Mouse (Mus musculus) Muller cell, postnatal 12 days (primary cell): ENCODE data around the gene Unc13d.

ENCODE experiments used
- DNase-seq: peaks from one replicate; pipeline ENCODE4 v3.0.0-alpha.2; 2015; ENCODE audit errors: inconsistent ontology term

The Unc13d gene

DNA sequence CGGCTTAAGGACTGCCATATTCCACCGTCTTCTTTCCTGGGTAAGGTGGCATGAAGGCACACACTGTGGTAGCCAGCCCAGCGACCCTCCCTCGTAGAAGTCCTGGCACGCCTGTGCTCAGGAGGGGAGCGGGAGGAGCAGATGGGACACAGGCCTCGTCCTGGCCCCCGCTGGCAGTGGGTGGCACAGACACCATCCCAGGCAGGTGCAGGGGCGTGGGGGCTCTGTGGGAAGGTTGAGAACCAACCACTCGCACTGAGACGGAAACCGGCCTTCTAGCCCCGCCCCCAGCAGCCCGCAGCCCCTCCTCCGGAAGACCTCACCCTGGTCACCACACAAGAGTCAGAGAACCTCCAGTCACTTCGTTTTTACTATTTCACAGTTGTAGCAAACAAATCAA lies 460 bp upstream of the Unc13d start:
- peak; percentile 50 for DNase-seq

- no peak for DNase-seq
Measured at GRCm38 (mm10) chr11:116076836-116077235, 925 bp downstream of the Unc13d start.

DNA sequence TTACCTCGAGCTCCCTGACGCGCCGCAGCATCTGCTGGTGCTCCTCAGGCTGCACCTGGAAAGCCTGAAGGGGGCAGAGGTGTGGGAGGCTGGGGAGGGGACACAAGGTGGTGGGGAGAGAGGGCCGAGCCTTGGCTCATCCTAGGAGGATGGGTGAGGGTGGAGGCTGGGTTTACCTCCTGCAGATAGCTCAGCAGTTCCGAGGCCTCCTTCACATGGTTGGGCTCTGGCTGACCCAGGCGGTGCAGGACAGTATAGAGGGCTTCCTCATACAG lies 1.6 kb downstream of the Unc13d start:
- no peak for DNase-seq

GRCm38 (mm10) chr11:116075539-116076265 lies 2.1 kb downstream of the Unc13d start:
- no peak for DNase-seq

- no peak for DNase-seq
Measured at GRCm38 (mm10) chr11:116074436-116074991, 3.2 kb downstream of the Unc13d start.

GRCm38 (mm10) chr11:116072608-116073007 lies 5.2 kb downstream of the Unc13d start:
- no peak for DNase-seq

DNA sequence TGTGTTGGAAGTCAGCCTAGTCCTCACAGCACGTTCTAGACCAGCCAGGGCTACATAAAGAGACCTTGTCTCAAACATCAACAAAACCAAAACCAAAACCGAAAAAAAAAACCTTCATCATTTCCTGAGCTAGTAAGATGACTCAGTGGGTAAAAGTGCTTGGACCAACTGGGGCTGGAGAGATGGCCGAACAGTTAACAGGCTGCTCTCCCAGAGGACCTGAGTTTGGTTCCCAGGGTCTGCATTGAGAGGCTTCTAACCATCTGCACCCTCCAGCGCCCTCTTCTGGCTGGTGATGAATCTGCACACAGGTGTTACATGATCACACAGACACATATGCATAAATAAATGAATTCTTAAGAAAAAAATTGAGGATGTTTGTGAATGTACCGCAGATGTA lies 6.3 kb downstream of the Unc13d start:
- DNase-seq, result peak; percentile 24

- DNase-seq, result no peak
Measured at GRCm38 (mm10) chr11:116065345-116065744, 12.4 kb downstream of the Unc13d start.

GRCm38 (mm10) chr11:116064187-116064867 lies 13.4 kb downstream of the Unc13d start:
- no peak for DNase-seq

GRCm38 (mm10) chr11:116063562-116063961 lies 14.2 kb downstream of the Unc13d start:
- peak; percentile 22 for DNase-seq

DNA sequence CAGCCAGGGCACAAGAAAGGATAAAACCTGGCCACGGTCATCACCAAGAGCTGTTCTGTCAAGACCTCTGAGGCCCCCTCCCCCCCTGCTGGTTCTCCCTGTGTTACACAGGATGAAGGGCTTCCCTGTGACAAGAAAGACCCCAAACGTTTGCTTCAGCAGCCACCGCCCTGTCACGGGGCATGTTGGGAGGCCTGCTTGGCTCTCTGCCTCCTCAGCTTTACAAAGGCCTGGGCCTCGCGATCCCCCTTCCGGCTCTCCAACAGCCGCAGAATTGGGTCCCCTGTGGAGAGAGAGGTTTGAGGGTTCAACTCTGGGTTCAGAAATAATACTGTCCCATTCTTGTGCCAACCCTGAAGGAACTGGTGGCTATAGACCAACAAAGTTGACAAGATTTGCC lies 15.2 kb downstream of the Unc13d start:
- DNase-seq, result no peak

- DNase-seq, result no peak
Measured at GRCm38 (mm10) chr11:116061641-116062415, 15.9 kb downstream of the Unc13d start.

- no peak for DNase-seq
Measured at GRCm38 (mm10) chr11:116060596-116060995, 17.2 kb downstream of the Unc13d start.

- DNase-seq, result no peak
Measured at GRCm38 (mm10) chr11:116059691-116060025, 18.1 kb downstream of the Unc13d start.

GRCm38 (mm10) chr11:116058868-116059690 lies 18.7 kb downstream of the Unc13d start:
- DNase-seq, result no peak

- no peak for DNase-seq
Measured at GRCm38 (mm10) chr11:116058022-116058614, 19.6 kb downstream of the Unc13d start.

DNA sequence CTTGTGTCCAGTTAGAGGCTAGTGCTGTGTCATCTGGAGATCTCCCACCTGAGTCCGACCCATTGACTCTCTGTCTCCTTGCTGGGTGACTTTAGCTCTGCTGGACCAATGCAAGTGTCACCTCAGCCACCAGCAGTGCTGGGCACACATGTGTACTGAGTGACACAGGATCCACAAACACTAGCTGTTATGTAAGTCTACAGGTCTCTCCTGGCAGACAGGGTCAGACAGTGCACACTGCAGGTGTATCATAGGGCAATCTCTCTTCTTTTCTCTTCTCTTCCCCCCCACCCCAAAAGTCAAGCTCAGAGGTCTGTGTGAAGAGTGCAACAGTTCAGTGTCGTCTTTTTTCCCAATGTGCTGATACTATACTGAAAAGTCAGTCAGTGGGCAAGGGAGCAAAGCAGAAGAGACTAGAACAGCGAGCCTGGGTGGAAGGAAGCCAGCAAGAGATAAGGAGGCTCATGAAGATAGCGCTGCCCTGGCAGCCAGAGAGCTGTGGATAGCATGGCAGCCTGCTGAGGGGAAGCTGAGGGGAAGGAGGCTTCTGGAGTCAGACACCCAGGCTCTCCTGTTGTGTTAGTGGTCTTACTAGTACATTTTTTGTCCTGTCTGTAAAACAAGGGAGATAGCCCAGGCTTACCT lies 20.4 kb downstream of the Unc13d start:
- DNase-seq, result no peak

DNA sequence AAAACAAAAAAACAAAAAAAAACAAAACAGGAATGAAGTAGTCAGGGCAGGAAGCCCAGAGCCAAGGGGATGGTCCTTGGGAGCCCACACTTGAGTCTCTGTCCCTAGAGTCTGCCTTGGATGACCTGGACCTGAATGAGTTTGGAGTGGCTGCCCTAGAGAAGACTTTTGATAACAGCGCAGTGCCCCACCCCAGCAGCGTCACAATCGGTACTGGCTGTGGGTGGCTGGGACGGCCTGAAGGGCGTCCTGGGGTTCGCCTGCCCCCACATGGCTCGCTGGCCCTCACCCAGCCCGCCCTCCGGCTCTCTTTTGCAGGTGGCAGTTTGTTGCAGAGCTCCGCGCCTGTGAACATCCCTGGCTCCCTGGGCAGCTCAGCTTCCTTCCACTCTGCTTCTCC lies 21.9 kb downstream of the Unc13d start:
- DNase-seq, result no peak

DNA sequence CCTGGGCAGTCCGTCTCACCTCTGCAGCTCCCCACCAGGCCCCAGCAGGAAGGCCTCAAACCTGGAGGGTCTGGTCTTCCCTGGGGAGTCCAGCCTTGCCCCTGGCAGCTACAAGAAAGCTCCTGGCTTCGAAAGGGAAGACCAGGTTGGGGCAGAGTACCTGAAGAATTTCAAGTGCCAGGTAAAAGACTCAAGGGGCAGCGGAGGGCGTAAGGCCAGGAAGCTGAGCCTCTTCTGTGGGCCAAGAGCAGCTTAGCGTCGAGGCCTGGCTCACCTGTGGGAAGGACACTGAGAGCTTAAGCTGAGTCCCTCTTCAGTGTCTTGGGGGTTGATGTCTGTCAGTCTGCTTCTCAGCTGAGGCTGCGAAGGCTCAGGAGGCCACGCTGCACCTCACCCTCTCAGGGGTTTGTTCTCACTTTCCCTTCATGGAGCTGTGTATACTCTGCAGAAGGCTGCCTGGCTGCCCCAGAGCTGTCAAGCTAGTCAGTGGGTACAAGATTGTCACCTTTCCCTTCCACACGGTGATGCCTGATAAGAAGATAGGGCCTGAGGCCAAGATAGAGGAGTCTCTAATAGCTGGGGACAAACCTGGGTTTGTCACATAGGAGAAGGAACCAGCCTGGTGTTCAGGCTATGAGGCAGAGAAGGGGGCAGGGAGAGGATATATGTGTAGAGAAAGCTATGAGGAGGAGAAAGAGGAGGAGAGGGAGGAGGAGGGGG lies 24.1 kb downstream of the Unc13d start:
- no peak for DNase-seq

GRCm38 (mm10) chr11:116050196-116050595 lies 27.6 kb downstream of the Unc13d start:
- DNase-seq, result no peak
